Mouse (Mus musculus) layer of hippocampus, adult 8-10 months (tissue): ENCODE measurements around the gene Plxnb1. TPM values are rescaled to one million over a fixed set of nuclear protein-coding genes. Genes with fewer than 3 reads are reported as not detected.

ENCODE experiments used
- DNase-seq, 2 experiments: peaks; one replicate each; pipeline ENCODE4 v3.0.0; 2022; ENCODE audit warnings: low spot score in 2 of 2
- total RNA-seq, 4 experiments: library from RNA; stranded (reverse); gene quantifications; 2 replicates each; pipeline ENCODE4 v1.2.4; 2022

Gene Plxnb1
- total RNA-seq: 10 to 100 TPM; 82.9 to 99.8 (median 89.8) TPM

- DNase-seq: peak in 1 of 2 experiments; percentile 60
Measured at GRCm38 (mm10) chr9:109095137-109095982, at the start of gene Plxnb1. Plxnb1 (plus strand) TSS chr9:109095389.

- DNase-seq: no peak
Measured at GRCm38 (mm10) chr9:109046306-109046705, 48.9 kb upstream of the Plxnb1 start.

- DNase-seq: no peak
Measured at GRCm38 (mm10) chr9:109049316-109049715, 45.9 kb upstream of the Plxnb1 start.

GRCm38 (mm10) chr9:109049996-109050673 is 45.1 kb upstream of the Plxnb1 start:
- no peak for DNase-seq

- DNase-seq: no peak
Measured at GRCm38 (mm10) chr9:109050674-109050997, 44.6 kb upstream of the Plxnb1 start.

GRCm38 (mm10) chr9:109051011-109051501 is 44.1 kb upstream of the Plxnb1 start:
- no peak for DNase-seq

- DNase-seq: no peak
Measured at GRCm38 (mm10) chr9:109051651-109052489, 43.3 kb upstream of the Plxnb1 start.

GRCm38 (mm10) chr9:109052490-109053260 is 42.5 kb upstream of the Plxnb1 start:
- DNase-seq: no peak

- no peak for DNase-seq
Measured at GRCm38 (mm10) chr9:109053366-109053765, 41.8 kb upstream of the Plxnb1 start.

GRCm38 (mm10) chr9:109053851-109054250 is 41.3 kb upstream of the Plxnb1 start:
- DNase-seq: no peak

- DNase-seq: peak; percentile 71 to 80
Measured at GRCm38 (mm10) chr9:109054712-109055111, 40.5 kb upstream of the Plxnb1 start.

- DNase-seq: no peak
Measured at GRCm38 (mm10) chr9:109055271-109056030, 39.7 kb upstream of the Plxnb1 start.

- DNase-seq: no peak
Measured at GRCm38 (mm10) chr9:109056081-109056690, 39.0 kb upstream of the Plxnb1 start.

- DNase-seq: no peak
Measured at GRCm38 (mm10) chr9:109056916-109057315, 38.3 kb upstream of the Plxnb1 start.

GRCm38 (mm10) chr9:109057543-109057942 is 37.6 kb upstream of the Plxnb1 start:
- DNase-seq: no peak

GRCm38 (mm10) chr9:109058006-109058765 is 37.0 kb upstream of the Plxnb1 start:
- DNase-seq: no peak

- peak; percentile 88 to 94 for DNase-seq
Measured at GRCm38 (mm10) chr9:109059136-109059903, 35.9 kb upstream of the Plxnb1 start, which contains the start of gene Trex1. Trex1 (minus strand) TSS chr9:109059734.
